Comparison of ENCODE assay signal across 9 mouse cellular contexts in genomic region chr14:74846668-74847067, GRCm38 (mm10).
DNase-seq lines count a peak whose midpoint lies in the region; ATAC-seq and TF ChIP-seq lines count a peak whose summit lies in the region.
"Had no signal": no experiment of that assay in that cellular context is flagged by ENCODE, and none has a peak within 500 bp of the region (broad histone marks: within the 10 kb centered on the region; RNA-seq: fewer than 3 reads in every experiment).

No protein-coding gene starts in this region.

- TF ChIP-seq RAD21 in MEL (IDR thresholded peaks at IDR 0.05; ENCODE audit: low read depth, low read length), result no peak

- peaks cover 13% of the 10 kb centered on the region for H3K4me1 ChIP-seq in heart, adult 2 months (ENCODE audit: control insufficient read depth, insufficient read depth, low read length)
- H3K4me1 ChIP-seq in liver, embryonic 12.5 days, result peaks cover 17% of the 10 kb centered on the region
- H3K4me1 ChIP-seq in liver, embryonic 11.5 days (replicated peaks; ENCODE audit: control insufficient read depth, insufficient read depth, low read length), result peaks cover 4% of the 10 kb centered on the region
- H3K4me1 ChIP-seq in MEL (ENCODE audit: control insufficient read depth in 1 of 2, insufficient read depth in 2 of 2, low read length in 2 of 2), result peaks cover 9 to 10% of the 10 kb centered on the region in 2 experiments
- H3K4me1 ChIP-seq in limb, embryonic 12.5 days (replicated peaks), result peaks cover 32% of the 10 kb centered on the region

- no peaks in the 10 kb centered on the region for H3K27me3 ChIP-seq in heart, adult 2 months (ENCODE audit: control insufficient read depth, insufficient read depth, low read length)
- H3K27me3 ChIP-seq in liver, embryonic 12.5 days (replicated peaks), result no peaks in the 10 kb centered on the region
- no peaks in the 10 kb centered on the region for H3K27me3 ChIP-seq in liver, embryonic 11.5 days (replicated peaks; ENCODE audit: control insufficient read depth, insufficient read depth, low read length)
- no peaks in the 10 kb centered on the region for H3K27me3 ChIP-seq in MEL (ENCODE audit: control insufficient read depth in 1 of 2, insufficient read depth in 2 of 2, low read length in 2 of 2)
- H3K27me3 ChIP-seq in limb, embryonic 12.5 days, result no peaks in the 10 kb centered on the region

- no peaks in the 10 kb centered on the region for H3K79me2 ChIP-seq in heart, adult 2 months (replicated peaks; ENCODE audit: control insufficient read depth, insufficient read depth, low read length)
- no peaks in the 10 kb centered on the region for H3K79me2 ChIP-seq in MEL (ENCODE audit: control insufficient read depth, insufficient read depth, low read length, poor library complexity)

- no peak for TF ChIP-seq POLR2A in heart, adult 2 months (IDR thresholded peaks at IDR 0.05; ENCODE audit: insufficient read depth, low read depth, low read length)
- TF ChIP-seq POLR2A in MEL (IDR thresholded peaks at IDR 0.05; ENCODE audit: control insufficient read depth in 1 of 2, insufficient read depth in 1 of 2, low read depth in 1 of 2, low read length in 2 of 2, poor library complexity in 1 of 2), result no peak

- TF ChIP-seq CTCF in heart, adult 2 months (IDR thresholded peaks at IDR 0.05), result no peak
- TF ChIP-seq CTCF in MEL (IDR thresholded peaks at IDR 0.05 in 2 of 3, conservative IDR thresholded peaks at IDR 0.05 in 1 of 3; ENCODE audit: control insufficient read depth in 1 of 3, insufficient read depth in 1 of 3, low read depth in 2 of 3, low read length in 3 of 3, poor library complexity in 1 of 3, severe bottlenecking in 1 of 3), result no peak

- no peak for DNase-seq in heart, adult 2 months
- no peak for DNase-seq in heart, postnatal 14 days
- DNase-seq in liver, embryonic 11.5 days (ENCODE audit: low spot score), result no peak
- peak; percentile 35 for DNase-seq in MEL (ENCODE audit: low read depth, low spot score)
- no peak for DNase-seq in testis, postnatal 10 days (ENCODE audit: low spot score)
- DNase-seq in right cerebral cortex, postnatal 36 days (ENCODE audit: low spot score in 2 of 2), result no peak

- intact Hi-C loops in heart, adult 2 months (cut with DNase I), result no loop called here
- intact Hi-C loops in heart, postnatal 14 days (cut with DNase I), result no loop called here

- WGBS in heart, adult 2 months, result 46% methylated on average over 5 of the region's 5 CpGs
- WGBS in liver, embryonic 12.5 days (ENCODE audit: insufficient replicate concordance), result 33% methylated on average over 5 of the region's 5 CpGs
- 35% methylated on average over 5 of the region's 5 CpGs for WGBS in liver, embryonic 11.5 days
- WGBS in limb, embryonic 12.5 days, result 11% methylated on average over 5 of the region's 5 CpGs

- no peak for TF ChIP-seq EP300 in heart, adult 2 months (IDR thresholded peaks at IDR 0.05; ENCODE audit: insufficient read depth, low read depth, low read length)
- no peak for TF ChIP-seq EP300 in MEL (IDR thresholded peaks at IDR 0.05; ENCODE audit: low read depth in 1 of 2, low read length in 2 of 2)

- no peak for ATAC-seq in liver, embryonic 12.5 days
- ATAC-seq in liver, embryonic 11.5 days (replicated peaks; ENCODE audit: low FRiP score), result no peak
- peak; percentile 27; the same call in 1 of the 2 replicates for ATAC-seq in limb, embryonic 12.5 days (ENCODE audit: insufficient number of reproducible peaks, insufficient read depth, low FRiP score, low TSS enrichment, low read depth)

- no peaks in the 10 kb centered on the region for H3K9me3 ChIP-seq in liver, embryonic 12.5 days (replicated peaks)
- no peaks in the 10 kb centered on the region for H3K9me3 ChIP-seq in liver, embryonic 11.5 days (ENCODE audit: control insufficient read depth, low read length)
- no peaks in the 10 kb centered on the region for H3K9me3 ChIP-seq in MEL (replicated peaks; ENCODE audit: insufficient read depth, low read length)
- H3K9me3 ChIP-seq in limb, embryonic 12.5 days, result no peaks in the 10 kb centered on the region

- no peak overlapping the region for H3K9ac ChIP-seq in heart, adult 2 months (ENCODE audit: low read depth, low read length)
- no peak overlapping the region for H3K9ac ChIP-seq in liver, embryonic 12.5 days
- no peak overlapping the region for H3K9ac ChIP-seq in liver, embryonic 11.5 days (ENCODE audit: low read depth, low read length)
- no peak overlapping the region for H3K9ac ChIP-seq in MEL (ENCODE audit: control insufficient read depth, low read depth, low read length, poor library complexity, severe bottlenecking)
- H3K9ac ChIP-seq in limb, embryonic 12.5 days (replicated peaks), result no peak overlapping the region
- H3K9ac ChIP-seq: liver, embryonic 14.5 days had no signal

- H3K36me3 ChIP-seq in heart, adult 2 months (ENCODE audit: control insufficient read depth, insufficient read depth, low read length), result peaks cover 19% of the 10 kb centered on the region
- H3K36me3 ChIP-seq in liver, embryonic 12.5 days, result no peaks in the 10 kb centered on the region
- no peaks in the 10 kb centered on the region for H3K36me3 ChIP-seq in liver, embryonic 11.5 days (ENCODE audit: control insufficient read depth, insufficient read depth, low read length)
- peaks cover 0 to 12% of the 10 kb centered on the region in 2 experiments; a peak in 2 of 4 replicates for H3K36me3 ChIP-seq in MEL (ENCODE audit: control insufficient read depth in 1 of 2, insufficient read depth in 2 of 2, low read length in 2 of 2)
- H3K36me3 ChIP-seq in limb, embryonic 12.5 days, result no peaks in the 10 kb centered on the region

- peak overlapping the region; percentile 47; the same call in 1 of the 2 replicates for H3K4me2 ChIP-seq in liver, embryonic 12.5 days
- no peak overlapping the region for H3K4me2 ChIP-seq in liver, embryonic 11.5 days
- H3K4me2 ChIP-seq in limb, embryonic 12.5 days, result no peak overlapping the region

- H3K27ac ChIP-seq in heart, adult 2 months, result peak overlapping the region; percentile 54
- no peak overlapping the region for H3K27ac ChIP-seq in liver, embryonic 12.5 days
- no peak overlapping the region for H3K27ac ChIP-seq in liver, embryonic 11.5 days (ENCODE audit: low read depth, low read length)
- no peak overlapping the region for H3K27ac ChIP-seq in MEL (ENCODE audit: control insufficient read depth, low read depth, low read length)
- peak overlapping the region; percentile 72 for H3K27ac ChIP-seq in limb, embryonic 12.5 days
- H3K27ac ChIP-seq: liver, embryonic 14.5 days had no signal

- no peak overlapping the region for H3K4me3 ChIP-seq in heart, adult 2 months
- no peak overlapping the region for H3K4me3 ChIP-seq in liver, embryonic 12.5 days
- H3K4me3 ChIP-seq in liver, embryonic 11.5 days (ENCODE audit: low read depth, low read length), result no peak overlapping the region
- no peak overlapping the region for H3K4me3 ChIP-seq in MEL (ENCODE audit: control insufficient read depth in 1 of 2, insufficient read depth in 1 of 2, low read depth in 2 of 2, low read length in 2 of 2)
- H3K4me3 ChIP-seq in limb, embryonic 12.5 days (replicated peaks), result no peak overlapping the region

TF ChIP-seq in MEL, 35 proteins besides CTCF, POLR2A, EP300 and RAD21:
- TF ChIP-seq MAFK (IDR thresholded peaks at IDR 0.05; ENCODE audit: borderline replicate concordance, low read depth, low read length) (no peak), RCOR1 (IDR thresholded peaks at IDR 0.05; ENCODE audit: low read depth, low read length) (peak; percentile 85), GATA1 (IDR thresholded peaks at IDR 0.05; ENCODE audit: low read depth, low read length) (peak; percentile 42; the same call in 1 of the 2 replicates)

Comparison
In these comparisons a context has a peak if more than half of its experiments do, and no peak if none do; other contexts are left out.
1. H3K27ac ChIP-seq: peak in heart, adult 2 months (single experiment) and limb, embryonic 12.5 days (single experiment); none in liver, embryonic 12.5 days (single experiment), liver, embryonic 11.5 days (single experiment) and MEL (single experiment).